Mouse (Mus musculus) spleen, postnatal 4 days (tissue): ENCODE data around the gene Gm21936.
"Not testable (repeated sequence)": the region's sequence is repeated elsewhere in the genome, so short reads cannot be mapped to it uniquely, and the experiment has no call there.

Experiments used
- DNase-seq, 2 experiments: peaks; one replicate each; pipeline ENCODE4 v3.0.0; 2022; ENCODE audit warnings: low spot score in 2 of 2

The Gm21936 gene

DNA sequence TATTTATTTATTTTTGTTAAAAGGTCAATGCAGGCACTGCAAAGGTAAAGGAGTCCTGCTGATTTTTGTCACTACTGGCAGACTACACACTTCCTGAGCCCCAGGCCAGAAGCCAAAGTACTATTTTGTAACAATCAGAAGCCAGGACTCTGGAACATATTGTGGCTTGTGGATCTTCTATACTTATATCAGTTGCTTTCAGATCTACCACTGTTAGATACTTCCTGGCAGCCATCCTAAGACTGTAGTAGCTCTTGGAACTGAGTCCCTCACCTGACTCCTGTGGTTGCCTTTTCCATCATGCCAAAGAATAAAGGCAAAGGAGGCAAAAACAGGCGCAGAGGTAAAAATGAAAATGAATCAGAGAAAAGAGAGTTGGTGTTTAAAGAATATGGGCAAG, at the start of gene Gm21936:
Gm21936 (plus strand) TSS at position 301 of the 400 bp plus-strand sequence.
- not testable (repeated sequence) for DNase-seq

- not testable (repeated sequence) for DNase-seq
Observed at GRCm38 (mm10) chr12:87775655-87776054, 19.7 kb upstream of the Gm21936 start, which contains the start of gene Gm21319. Gm21319 (minus strand) TSS chr12:87775755.

GRCm38 (mm10) chr12:87797971-87798370, 2.7 kb downstream of the Gm21936 start:
- not testable (repeated sequence) for DNase-seq

DNA sequence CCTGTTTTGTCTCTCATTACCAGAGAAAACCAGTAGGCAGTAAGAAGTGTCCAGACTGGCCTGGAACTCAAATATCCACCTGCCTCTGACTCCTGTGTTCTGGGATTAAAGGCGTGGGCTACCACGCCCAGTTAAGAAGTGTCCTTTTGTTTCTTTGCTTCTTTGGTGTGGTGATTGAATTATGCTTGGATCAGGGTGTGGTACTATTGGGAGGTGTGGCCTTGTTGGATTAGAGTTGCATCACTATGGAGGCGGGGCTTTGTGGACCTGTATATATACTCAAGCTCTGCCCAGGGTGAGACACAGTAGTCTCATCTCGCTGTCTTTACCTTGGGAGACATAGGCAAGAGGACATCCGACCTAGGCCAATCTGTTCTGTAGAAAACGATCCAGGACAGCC, 21.0 kb downstream of the Gm21936 start, which contains the start of gene BB287469:
BB287469 (plus strand) TSS at position 301 of the 400 bp plus-strand sequence.
- DNase-seq, result not testable (repeated sequence)

GRCm38 (mm10) chr12:87842239-87842638, 46.9 kb downstream of the Gm21936 start, which contains the start of gene Gm2001:
Gm2001 (minus strand) TSS chr12:87842339.
- not testable (repeated sequence) for DNase-seq
